Mouse (Mus musculus) bone marrow, adult 2 months (tissue): ENCODE measurements around the gene Dennd1a. TPM values are rescaled to one million over a fixed set of nuclear protein-coding genes. Genes with fewer than 3 reads are reported as not detected.

Experiments
- H3K27ac ChIP-seq: fragments of 200-500 bp; 2 replicates; pipeline ENCODE4 v1.5.1; 2012; ENCODE audit warnings: low read depth, mild to moderate bottlenecking, control low read depth, inconsistent platforms, low read length; ENCODE audit not compliant: control insufficient read depth, poor library complexity, insufficient read depth
- H3K4me1 ChIP-seq: fragments of 200-500 bp; 2 replicates; pipeline ENCODE4 v1.6.1; 2011; ENCODE audit warnings: low read length; ENCODE audit not compliant: control insufficient read depth, insufficient read depth
- H3K4me3 ChIP-seq: fragments of 200-500 bp; replicated peaks from 2 replicates; pipeline ENCODE3; 2011; ENCODE audit warnings: mild to moderate bottlenecking, low read depth, low read length, control low read depth; ENCODE audit not compliant: control insufficient read depth
- CTCF ChIP-seq: fragments of 200-500 bp; IDR thresholded peaks from 2 replicates; pipeline ENCODE4 v1.5.1; 2011; ENCODE audit warnings: low read length, control low read depth; ENCODE audit not compliant: control insufficient read depth, insufficient read depth
- POLR2A ChIP-seq: fragments of 200-500 bp; IDR thresholded peaks from 2 replicates; pipeline ENCODE4 v1.6.1; 2011; ENCODE audit warnings: low read depth, mild to moderate bottlenecking, control low read depth, low read length, borderline replicate concordance; ENCODE audit not compliant: control insufficient read depth
- WGBS: fragments of 180-500 bp; shearing (Covaris S2); methylation state at CpG from one replicate; pipeline ENCODE4 v1.1.7; 2018; 5-methylcytosine and 5-hydroxymethylcytosine counted together
- polyA plus RNA-seq: library from polyadenylated mRNA; stranded (reverse); fragments of >200 nt; gene quantifications from 2 replicates; pipeline ENCODE4 v1.2.4, GENCODE M21; 2011; ENCODE audit warnings: low replicate concordance; ENCODE audit not compliant: missing spikeins, insufficient read depth, insufficient read length

The Dennd1a gene
- polyA plus RNA-seq, 1 experiment: 22.9 TPM

DNA sequence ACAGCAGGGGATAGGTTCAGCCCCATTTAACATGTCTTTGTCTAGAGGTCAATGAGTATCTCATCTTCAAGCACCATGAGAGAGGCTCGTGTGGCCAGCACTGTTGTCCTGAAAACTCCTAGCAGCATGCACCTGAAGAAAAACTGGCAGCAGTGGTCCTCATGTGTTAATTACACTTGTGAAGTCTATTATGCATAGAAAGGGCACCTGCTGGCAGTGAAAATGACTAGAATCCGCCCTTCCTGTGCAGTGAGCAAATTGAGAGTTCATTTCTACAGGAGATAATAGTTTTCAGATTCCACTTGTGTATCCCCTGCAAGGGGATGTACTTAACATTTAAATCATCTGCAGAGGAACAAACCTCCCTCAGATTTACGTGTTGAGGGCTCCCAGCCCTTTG is 289.2 kb downstream of the Dennd1a start:
- 76% methylated on average over 3 of the region's 3 CpGs for WGBS
- H3K4me3 ChIP-seq: no peak overlapping the region
- H3K27ac ChIP-seq: no peak overlapping the region
- no peaks in the 10 kb centered on the region for H3K4me1 ChIP-seq
- TF ChIP-seq CTCF (no peak), POLR2A (no peak)

DNA sequence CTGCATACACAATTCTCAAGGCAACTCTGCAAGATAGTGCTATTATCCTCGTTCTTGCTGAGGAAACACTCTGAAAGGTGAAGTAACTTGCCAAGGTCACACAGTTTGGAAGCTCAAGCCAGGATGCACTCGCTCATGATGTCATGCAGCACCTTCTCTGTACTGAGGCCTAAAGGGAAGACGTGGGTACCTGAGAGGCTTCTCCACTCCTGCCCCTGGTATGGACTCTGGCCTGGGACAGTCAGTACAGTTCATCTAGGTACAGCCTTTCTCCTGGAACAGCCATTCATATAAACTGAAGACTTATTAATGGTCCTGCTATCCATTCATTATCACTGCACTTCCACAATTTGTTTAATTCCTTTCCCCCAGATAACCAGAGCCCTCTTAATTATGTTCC is 298.1 kb downstream of the Dennd1a start:
- WGBS: 83% methylated on average over 3 of the region's 3 CpGs
- TF ChIP-seq POLR2A: no peak
- no peak for TF ChIP-seq CTCF
- no peak overlapping the region for H3K4me3 ChIP-seq

GRCm38 (mm10) chr2:37988301-37988700 is 298.9 kb downstream of the Dennd1a start:
- Histone ChIP-seq H3K27ac (no peak overlapping the region), H3K4me1 (no peaks in the 10 kb centered on the region), H3K4me3 (no peak overlapping the region)
- TF ChIP-seq CTCF: no peak
- no peak for TF ChIP-seq POLR2A
- 89% methylated on average over 1 of the region's 1 CpGs for WGBS

More for the DNA sequence above, 298.1 kb downstream of the Dennd1a start:
- H3K27ac ChIP-seq: no peak overlapping the region
- H3K4me1 ChIP-seq: no peaks in the 10 kb centered on the region

DNA sequence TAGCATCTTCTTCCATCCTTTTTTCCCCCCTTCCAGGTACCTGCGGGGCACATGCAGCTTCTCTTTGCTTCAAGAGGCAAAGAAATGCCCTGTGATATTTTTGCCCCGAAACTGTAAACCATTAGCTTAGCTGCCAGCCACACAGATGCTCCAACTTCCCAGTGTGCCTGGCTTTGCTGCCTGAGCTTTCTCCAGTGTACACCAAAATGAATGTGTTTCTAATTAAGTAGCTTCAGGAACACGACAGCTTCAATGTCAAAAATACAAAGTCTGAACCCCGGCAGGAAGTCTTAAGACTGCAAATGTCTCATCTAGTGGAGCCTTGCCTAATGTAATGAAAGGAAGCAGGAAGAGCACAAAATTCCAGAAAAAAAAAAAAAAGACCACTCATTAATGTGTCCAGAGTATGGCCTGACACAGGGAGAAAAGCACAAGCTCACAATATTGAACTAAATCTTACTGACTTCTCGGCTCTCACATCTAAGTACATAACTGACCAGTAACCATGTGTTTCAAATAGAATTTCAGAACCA is 301.4 kb downstream of the Dennd1a start:
- TF ChIP-seq POLR2A (no peak), CTCF (no peak)
- H3K4me3 ChIP-seq: no peak overlapping the region
- H3K4me1 ChIP-seq: no peaks in the 10 kb centered on the region; the same call in 1 of the 2 replicates
- H3K27ac ChIP-seq: no peak overlapping the region
- WGBS: 81% methylated on average over 5 of the region's 5 CpGs

DNA sequence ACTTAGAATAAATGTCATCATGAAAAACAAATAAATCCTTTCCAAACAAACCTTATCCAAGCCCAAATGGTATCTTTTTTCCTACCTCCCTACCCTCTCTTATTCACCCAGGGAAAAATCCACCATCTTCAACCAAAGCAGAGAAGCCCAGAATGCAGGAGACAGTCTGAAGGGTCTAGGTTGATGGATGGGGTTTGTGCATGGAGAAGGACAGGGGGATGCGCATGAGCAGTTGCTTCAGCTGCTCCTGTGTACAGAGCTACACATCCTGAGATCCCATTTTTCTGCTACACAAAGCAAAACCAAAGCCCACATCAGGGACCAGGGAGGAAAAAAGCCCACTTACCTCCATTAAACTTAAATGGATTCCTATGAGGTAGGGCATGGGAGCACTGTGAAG is 304.5 kb downstream of the Dennd1a start:
- no peak overlapping the region for H3K27ac ChIP-seq
- H3K4me1 ChIP-seq: no peaks in the 10 kb centered on the region; the same call in 1 of the 2 replicates
- 97% methylated on average over 1 of the region's 1 CpGs for WGBS
- TF ChIP-seq POLR2A: no peak
- TF ChIP-seq CTCF: no peak
- no peak overlapping the region for H3K4me3 ChIP-seq

- Histone ChIP-seq H3K27ac (no peak overlapping the region), H3K4me3 (peak overlapping the region; percentile 7), H3K4me1 (no peaks in the 10 kb centered on the region; the same call in 1 of the 2 replicates)
- WGBS: 39% methylated on average over 15 of the region's 15 CpGs
- TF ChIP-seq CTCF (no peak), POLR2A (no peak)
Observed at GRCm38 (mm10) chr2:37981562-37982403, 305.4 kb downstream of the Dennd1a start.

GRCm38 (mm10) chr2:37974201-37974600 is 313.0 kb downstream of the Dennd1a start:
- TF ChIP-seq CTCF (no peak), POLR2A (no peak)
- no peak overlapping the region for H3K27ac ChIP-seq
- H3K4me3 ChIP-seq: no peak overlapping the region
- WGBS: 82% methylated on average over 3 of the region's 3 CpGs
- H3K4me1 ChIP-seq: no peaks in the 10 kb centered on the region

- TF ChIP-seq CTCF (no peak), POLR2A (no peak)
- WGBS: 89% methylated on average over 6 of the region's 6 CpGs
- Histone ChIP-seq H3K4me3 (no peak overlapping the region), H3K4me1 (no peaks in the 10 kb centered on the region), H3K27ac (no peak overlapping the region)
Observed at GRCm38 (mm10) chr2:37972621-37973020, 314.6 kb downstream of the Dennd1a start.

DNA sequence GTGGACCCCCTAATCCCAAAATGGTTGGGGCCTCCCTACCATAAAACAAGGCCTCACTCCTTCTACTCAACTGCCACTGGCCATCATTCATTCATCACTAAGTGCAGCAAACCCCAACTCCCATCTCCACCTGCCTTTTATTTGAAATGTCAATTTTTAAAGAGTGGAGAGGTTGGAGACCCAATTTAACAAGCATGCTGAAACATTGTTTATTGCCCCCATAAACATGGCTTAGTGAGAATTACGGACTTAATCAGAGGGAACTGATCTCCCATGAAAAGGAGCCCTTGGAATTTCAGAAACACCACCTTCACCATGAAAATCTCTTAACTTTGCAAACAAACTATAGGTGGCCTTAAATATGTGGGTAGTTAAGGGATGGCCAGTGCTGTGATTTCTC is 315.5 kb downstream of the Dennd1a start:
- 86% methylated on average over 1 of the region's 1 CpGs for WGBS
- no peaks in the 10 kb centered on the region for H3K4me1 ChIP-seq

More for the DNA sequence above, 315.5 kb downstream of the Dennd1a start:
- no peak for TF ChIP-seq CTCF
- no peak for TF ChIP-seq POLR2A
- H3K4me3 ChIP-seq: no peak overlapping the region
- H3K27ac ChIP-seq: no peak overlapping the region
